Mouse (Mus musculus): ENCODE measurements at regions not wholly inside any gene's neighbourhood (a gene's known extent, or its start where the extent isn't known, plus 50 kb on each side); places are given as distances from the start of the nearest gene placed in this dataset.

GRCm38 (mm10) chr7:93254287-93254686, 174.6 kb downstream of the Fam181b start:
- peak in 1 of 2 experiments; percentile 7 for DNase-seq (ENCODE audit: inconsistent age in 2 of 2, low spot score in 1 of 2)

GRCm38 (mm10) chr7:93285748-93286147, 206.1 kb downstream of the Fam181b start:
- DNase-seq (ENCODE audit: inconsistent age in 2 of 2, low spot score in 1 of 2) = no peak

- DNase-seq (ENCODE audit: inconsistent age in 2 of 2, low spot score in 1 of 2) = no peak
Measured at GRCm38 (mm10) chr7:93291457-93291856, 211.8 kb downstream of the Fam181b start.

GRCm38 (mm10) chr7:93291945-93292696, 212.5 kb downstream of the Fam181b start:
- DNase-seq (ENCODE audit: inconsistent age in 2 of 2, low spot score in 1 of 2) = no peak

- DNase-seq (ENCODE audit: inconsistent age in 2 of 2, low spot score in 1 of 2) = no peak
Measured at GRCm38 (mm10) chr7:93312731-93313130, 233.1 kb downstream of the Fam181b start.

GRCm38 (mm10) chr7:93331351-93331750, 251.7 kb downstream of the Fam181b start:
- no peak for DNase-seq (ENCODE audit: inconsistent age in 2 of 2, low spot score in 1 of 2)

- no peak for DNase-seq (ENCODE audit: inconsistent age in 2 of 2, low spot score in 1 of 2)
Measured at GRCm38 (mm10) chr7:93332203-93332602, 252.5 kb downstream of the Fam181b start.

GRCm38 (mm10) chr7:93336420-93336819, 256.8 kb downstream of the Fam181b start:
- DNase-seq (ENCODE audit: inconsistent age in 2 of 2, low spot score in 1 of 2) = peak in 1 of 2 experiments; percentile 26

Measured in adrenal gland, adult (tissue).